Mouse (Mus musculus) CH12.LX (cell line): ENCODE measurements at regions not wholly inside any gene's neighbourhood (a gene's known extent, or its start where the extent isn't known, plus 50 kb on each side); places are given as distances from the start of the nearest gene placed in this dataset.

ENCODE experiments used
- DNase-seq: peaks from one replicate; pipeline ENCODE4 v3.0.0-alpha.2; 2013; ENCODE audit errors: extremely low read depth
- H3K27ac ChIP-seq: 2 replicates; pipeline ENCODE4 v1.5.1; 2012; ENCODE audit warnings: low read depth, mild to moderate bottlenecking, control low read depth, moderate library complexity; ENCODE audit not compliant: insufficient read depth
- H3K27me3 ChIP-seq: replicated peaks from 2 replicates; pipeline ENCODE3; 2012; ENCODE audit warnings: inconsistent platforms
- H3K36me3 ChIP-seq, 2 experiments: replicated peaks in 1 of 2; 2 replicates each; pipeline versions ENCODE3 to v1.6.1; 2012; ENCODE audit warnings: inconsistent platforms in 1 of 2, low read length in 1 of 2, mild to moderate bottlenecking in 1 of 2, mixed read lengths in 1 of 2, moderate library complexity in 1 of 2; ENCODE audit not compliant: control insufficient read depth in 1 of 2, insufficient read depth in 1 of 2
- H3K4me1 ChIP-seq, 2 experiments: 2 replicates each; pipeline ENCODE4 v1.6.1; 2012; ENCODE audit warnings: inconsistent platforms in 1 of 2, moderate library complexity in 1 of 2; ENCODE audit not compliant: insufficient read depth in 2 of 2, control insufficient read depth in 1 of 2
- H3K4me2 ChIP-seq: 2 replicates; pipeline ENCODE4 v1.6.1; 2012; ENCODE audit warnings: low read depth, mild to moderate bottlenecking, control low read depth; ENCODE audit not compliant: poor library complexity, insufficient read depth, severe bottlenecking
- H3K4me3 ChIP-seq, 3 experiments: fragments of 150-350 bp in 1 of 3; sonication (generic) in 1 of 3; replicated peaks in 1 of 3; 2 replicates each; pipeline versions ENCODE3 to v1.5.1; 2011 to 2012; ENCODE audit warnings: low read depth in 2 of 3, low read length in 2 of 3, mild to moderate bottlenecking in 2 of 3, moderate library complexity in 2 of 3, control low read depth in 1 of 3, improper control_type of control experiment in 1 of 3, inconsistent platforms in 1 of 3, mixed read lengths in 1 of 3; ENCODE audit not compliant: poor library complexity in 1 of 3
- H3K79me2 ChIP-seq: replicated peaks from 2 replicates; pipeline ENCODE4 v1.6.1; 2012; ENCODE audit warnings: mild to moderate bottlenecking, moderate library complexity; ENCODE audit not compliant: control insufficient read depth, poor library complexity, insufficient read depth, severe bottlenecking; ENCODE audit errors: extremely low read depth
- H3K9ac ChIP-seq: 2 replicates; pipeline ENCODE4 v1.6.1; 2012; ENCODE audit warnings: low read depth, mild to moderate bottlenecking, control low read depth, moderate library complexity; ENCODE audit not compliant: insufficient read depth
- H3K9me3 ChIP-seq: replicated peaks from 2 replicates; pipeline ENCODE3; 2012; ENCODE audit warnings: low read length, inconsistent platforms, mixed read lengths
- CHD1 ChIP-seq: IDR thresholded peaks from 2 replicates; pipeline ENCODE4 v1.6.1; 2012; ENCODE audit warnings: low read depth, low read length, improper control_type of control experiment, inconsistent platforms
- CHD2 ChIP-seq: IDR thresholded peaks from 2 replicates; pipeline ENCODE4 v1.6.1; 2011; ENCODE audit warnings: low read length, improper control_type of control experiment
- CTCF ChIP-seq, 2 experiments: IDR thresholded peaks in 1 of 2; conservative IDR thresholded peaks in 1 of 2; 2 replicates each; pipeline ENCODE4 v1.5.1; 2011 to 2012; ENCODE audit warnings: low read depth in 2 of 2, low read length in 2 of 2, improper control_type of control experiment in 1 of 2, inconsistent platforms in 1 of 2, mild to moderate bottlenecking in 1 of 2, moderate library complexity in 1 of 2
- ELF1 ChIP-seq: IDR thresholded peaks from 2 replicates; pipeline ENCODE4 v1.6.1; 2014; ENCODE audit warnings: low read depth, mild to moderate bottlenecking, inconsistent platforms, low read length, improper control_type of control experiment
- GABPA ChIP-seq: IDR thresholded peaks from 2 replicates; pipeline ENCODE4 v1.6.1; 2012; ENCODE audit warnings: low read depth, low read length, improper control_type of control experiment, inconsistent platforms; ENCODE audit not compliant: insufficient replicate concordance
- IRF4 ChIP-seq: IDR thresholded peaks from 2 replicates; pipeline ENCODE4 v1.6.1; 2014; ENCODE audit warnings: low read depth, mild to moderate bottlenecking, inconsistent platforms, low read length, improper control_type of control experiment
- MAZ ChIP-seq: IDR thresholded peaks from 2 replicates; pipeline ENCODE4 v1.6.1; 2012; ENCODE audit warnings: low read depth, mild to moderate bottlenecking, inconsistent platforms, low read length, improper control_type of control experiment, moderate library complexity
- MXI1 ChIP-seq: IDR thresholded peaks from 2 replicates; pipeline ENCODE4 v1.6.1; 2011; ENCODE audit warnings: mild to moderate bottlenecking, low read depth, low read length, improper control_type of control experiment
- NRF1 ChIP-seq: IDR thresholded peaks from 2 replicates; pipeline ENCODE4 v1.6.1; 2014; ENCODE audit warnings: low read depth, mild to moderate bottlenecking, inconsistent platforms, low read length, improper control_type of control experiment, moderate library complexity
- PAX5 ChIP-seq: IDR thresholded peaks from 2 replicates; pipeline ENCODE4 v1.6.1; 2012; ENCODE audit warnings: low read length, inconsistent platforms, mixed read lengths
- POLR2A ChIP-seq: IDR thresholded peaks from 2 replicates; pipeline ENCODE4 v1.6.1; 2011; ENCODE audit warnings: low read depth, mild to moderate bottlenecking, improper control_type of control experiment, low read length
- SIN3A ChIP-seq: IDR thresholded peaks from 2 replicates; pipeline ENCODE4 v1.6.1; 2012; ENCODE audit warnings: low read length, improper control_type of control experiment, inconsistent platforms
- SMC3 ChIP-seq: IDR thresholded peaks from 2 replicates; pipeline ENCODE4 v1.6.1; 2011; ENCODE audit warnings: low read depth, low read length, improper control_type of control experiment
- TBP ChIP-seq: conservative IDR thresholded peaks from 2 replicates; pipeline ENCODE4 v1.6.1; 2011; ENCODE audit warnings: low read depth, low read length, improper control_type of control experiment
- USF1 ChIP-seq: IDR thresholded peaks from 2 replicates; pipeline ENCODE4 v1.6.1; 2014; ENCODE audit warnings: low read depth, mild to moderate bottlenecking, inconsistent platforms, low read length, improper control_type of control experiment
- USF2 ChIP-seq: conservative IDR thresholded peaks from 2 replicates; pipeline ENCODE4 v1.6.1; 2011; ENCODE audit warnings: low read depth, low read length, improper control_type of control experiment
- ZC3H11A ChIP-seq: IDR thresholded peaks from 2 replicates; pipeline ENCODE4 v1.6.1; 2012; ENCODE audit warnings: low read depth, mild to moderate bottlenecking, inconsistent platforms, low read length, improper control_type of control experiment
- ZKSCAN1 ChIP-seq: IDR thresholded peaks from 2 replicates; pipeline ENCODE4 v1.6.1; 2012; ENCODE audit warnings: low read depth, inconsistent platforms, low read length, improper control_type of control experiment, borderline replicate concordance
- ZNF384 ChIP-seq: IDR thresholded peaks from 2 replicates; pipeline ENCODE4 v1.6.1; 2012; ENCODE audit warnings: low read depth, low read length, improper control_type of control experiment, inconsistent platforms
- dilution Hi-C: fragments of 300-500 bp; cut with MboI; formaldehyde crosslinking; loops from 2 replicates; pipeline ENCODE4 v1.14.3; 2020; ENCODE audit warnings: low sequenced_read_pairs; ENCODE audit not compliant: extremely low pct_unique_long_range_greater_than_20kb, extremely low pct_ligation_motif_present
- in situ Hi-C: fragments of 300-500 bp; cut with MboI; formaldehyde crosslinking; loops from 3 replicates; pipeline ENCODE4 v1.14.3; 2019; ENCODE audit warnings: low sequenced_read_pairs, low pct_ligation_motif_present, low pct_unique_long_range_greater_than_20kb, mixed read lengths

DNA sequence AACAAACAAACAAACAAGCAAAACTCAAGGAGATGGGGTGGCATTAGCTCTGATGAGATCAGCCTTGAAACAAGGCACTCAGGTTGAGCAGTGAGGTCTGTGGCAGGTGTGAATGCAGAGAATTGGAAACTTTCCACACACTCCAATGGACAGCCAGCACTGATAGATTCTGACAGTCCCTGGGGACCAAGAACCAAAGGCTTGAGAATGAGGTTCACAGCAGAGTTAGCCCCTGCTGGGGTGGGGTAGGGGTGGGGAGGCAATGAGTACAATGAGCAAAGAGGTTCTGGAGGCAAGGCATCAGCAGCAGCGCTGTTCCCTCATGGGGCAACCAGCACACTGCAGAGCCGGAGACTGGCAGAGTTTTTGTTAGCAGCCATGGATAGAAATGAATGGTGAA lies 220.5 kb upstream of the Sp4 start:
- no peaks in the 10 kb centered on the region for H3K79me2 ChIP-seq
- peaks cover 0 to 11% of the 10 kb centered on the region in 2 experiments; a peak in 2 of 4 replicates for H3K4me1 ChIP-seq
- H3K36me3 ChIP-seq, result no peaks in the 10 kb centered on the region
- dilution Hi-C loops (no loop called here), in situ Hi-C loops (no loop called here)
- H3K9ac ChIP-seq, result no peak overlapping the region
- no peak for DNase-seq
- TF ChIP-seq CTCF (conservative IDR thresholded peaks at IDR 0.05 in 1 of 2, IDR thresholded peaks at IDR 0.05 in 1 of 2; ENCODE audit: low read depth in 2 of 2, low read length in 2 of 2) (no peak), ZKSCAN1 (no peak), ZNF384 (no peak)
- H3K27ac ChIP-seq, result no peak overlapping the region
- H3K4me2 ChIP-seq, result no peak overlapping the region
- no peaks in the 10 kb centered on the region for H3K27me3 ChIP-seq
- no peaks in the 10 kb centered on the region for H3K9me3 ChIP-seq
- no peak overlapping the region for H3K4me3 ChIP-seq

DNA sequence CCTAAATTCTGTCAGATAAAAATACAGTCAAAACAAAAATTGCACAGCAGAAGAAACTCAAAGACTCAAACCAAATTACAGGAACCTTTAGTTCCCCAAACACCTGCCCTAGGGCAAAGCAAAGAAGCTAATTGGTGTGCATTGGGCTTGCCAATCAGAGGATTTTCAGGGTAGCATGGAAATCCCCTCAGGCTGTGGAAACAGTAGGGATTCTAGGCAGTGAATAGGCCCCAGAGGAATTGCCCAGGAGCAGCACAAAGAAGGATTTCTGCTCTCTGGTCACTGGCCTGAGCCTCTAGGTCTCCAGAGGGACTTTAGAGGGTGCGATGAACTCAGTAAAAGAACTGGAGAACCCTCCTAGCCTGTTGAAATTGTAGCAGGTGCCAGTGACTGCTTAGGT lies 220.1 kb upstream of the Sp4 start:
- H3K9me3 ChIP-seq, result no peaks in the 10 kb centered on the region
- in situ Hi-C loops, result no loop called here
- dilution Hi-C loops, result no loop called here
- no peaks in the 10 kb centered on the region for H3K27me3 ChIP-seq
- H3K4me2 ChIP-seq, result no peak overlapping the region
- H3K4me1 ChIP-seq, result peaks cover 0 to 11% of the 10 kb centered on the region in 2 experiments; a peak in 2 of 4 replicates
- TF ChIP-seq TBP, result no peak
- TF ChIP-seq NRF1, result no peak
- TF ChIP-seq SIN3A, result no peak
- no peak for TF ChIP-seq CHD2
- TF ChIP-seq USF1, result no peak
- TF ChIP-seq GABPA, result no peak
- TF ChIP-seq SMC3, result no peak
- TF ChIP-seq MXI1, result no peak
- no peak for TF ChIP-seq POLR2A
- no peak for TF ChIP-seq MAZ
- no peak for TF ChIP-seq IRF4
- TF ChIP-seq ELF1, result no peak
- no peak for TF ChIP-seq PAX5
- no peaks in the 10 kb centered on the region for H3K79me2 ChIP-seq
- H3K9ac ChIP-seq, result no peak overlapping the region
- no peaks in the 10 kb centered on the region for H3K36me3 ChIP-seq
- H3K4me3 ChIP-seq, result no peak overlapping the region
- no peak for DNase-seq
- H3K27ac ChIP-seq, result no peak overlapping the region

- no peak overlapping the region for H3K9ac ChIP-seq
- H3K27ac ChIP-seq, result no peak overlapping the region
Observed at GRCm38 (mm10) chr12:118519801-118520327, 218.6 kb upstream of the Sp4 start.

More at GRCm38 (mm10) chr12:118519801-118520327, 218.6 kb upstream of the Sp4 start:
- Histone ChIP-seq H3K4me1 (peaks cover 0 to 11% of the 10 kb centered on the region in 2 experiments; a peak in 2 of 4 replicates), H3K27me3 (no peaks in the 10 kb centered on the region), H3K36me3 (no peaks in the 10 kb centered on the region), H3K4me3 (no peak overlapping the region), H3K9me3 (no peaks in the 10 kb centered on the region), H3K79me2 (no peaks in the 10 kb centered on the region), H3K4me2 (no peak overlapping the region)
- in situ Hi-C loops, result no loop called here
- no peak for DNase-seq
- dilution Hi-C loops, result no loop called here
- no peak for TF ChIP-seq ZC3H11A
- TF ChIP-seq PAX5, result no peak
- TF ChIP-seq CHD1, result no peak
- TF ChIP-seq MXI1, result no peak
- no peak for TF ChIP-seq TBP
- no peak for TF ChIP-seq USF2
- no peak for TF ChIP-seq IRF4
- TF ChIP-seq, all 38 proteins: peak for 0
